Mouse (Mus musculus): ENCODE measurements around the gene Trmo. TPM values are rescaled to one million over a fixed set of nuclear protein-coding genes. Genes with fewer than 3 reads are reported as not detected.

Gene Trmo
- total RNA-seq, 2 experiments from 2014 or later: 3.2 to 4.7 TPM

DNA sequence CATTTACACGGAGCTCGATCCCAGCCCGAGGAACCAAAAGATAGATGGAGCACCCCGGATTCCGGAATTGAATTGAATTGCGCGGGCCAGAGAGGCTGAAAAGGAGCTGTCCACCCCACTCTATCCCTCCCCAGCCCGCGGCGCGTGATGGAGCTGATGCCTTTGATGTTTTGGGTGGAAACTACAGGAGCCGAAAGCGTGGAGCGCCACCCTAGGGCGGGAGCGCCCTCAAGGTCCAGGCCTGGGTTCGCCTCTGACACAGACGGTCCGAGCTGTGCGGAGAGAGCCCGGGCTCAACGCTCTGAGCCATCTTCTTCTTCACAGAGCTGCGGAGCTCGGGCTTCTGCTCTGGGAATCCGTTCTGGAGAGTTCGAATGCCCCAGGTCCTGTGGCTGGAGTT, 49.7 kb downstream of the Trmo start:
- no peak for DNase-seq

DNA sequence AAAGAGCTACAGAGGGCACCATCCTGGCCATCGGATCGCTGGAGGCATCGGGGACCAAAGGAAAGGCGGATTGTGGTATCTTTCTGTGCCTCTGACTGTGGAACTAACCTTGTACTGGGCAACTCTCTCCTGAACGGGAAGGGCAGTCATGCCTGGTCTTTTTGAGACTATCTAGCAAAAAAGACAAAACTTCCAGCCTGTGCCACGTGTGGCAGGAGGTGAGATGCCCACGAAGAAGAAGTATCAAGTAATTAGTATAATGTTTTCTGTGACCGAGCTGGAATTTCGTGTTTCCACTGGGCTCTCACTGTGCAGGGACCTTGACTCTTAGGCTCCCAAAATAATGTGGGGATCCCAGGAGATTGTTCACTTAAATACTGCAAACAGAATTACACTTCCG, 50.2 kb downstream of the Trmo start:
- no peak for DNase-seq

DNA sequence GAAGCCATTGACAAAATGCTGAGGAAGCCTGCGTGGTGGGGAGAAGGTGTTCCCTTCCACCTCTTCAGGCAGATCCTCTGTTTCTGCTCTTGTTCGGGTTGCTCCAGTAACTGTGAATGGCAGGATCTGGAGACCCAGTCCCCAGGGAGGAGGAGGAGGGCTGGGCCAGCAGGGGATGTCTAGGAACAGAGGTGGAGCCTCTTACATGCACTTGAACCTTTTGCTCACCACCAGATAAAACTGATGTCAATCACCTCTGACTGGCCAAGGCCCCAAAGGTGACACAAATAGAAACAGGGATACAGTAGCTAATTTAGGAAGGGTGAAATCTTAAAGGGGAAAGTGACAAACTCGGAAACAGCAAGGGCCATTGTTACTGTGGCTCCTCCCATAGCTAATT, 51.2 kb downstream of the Trmo start:
- DNase-seq: peak in 1 of 2 experiments; percentile 43

DNA sequence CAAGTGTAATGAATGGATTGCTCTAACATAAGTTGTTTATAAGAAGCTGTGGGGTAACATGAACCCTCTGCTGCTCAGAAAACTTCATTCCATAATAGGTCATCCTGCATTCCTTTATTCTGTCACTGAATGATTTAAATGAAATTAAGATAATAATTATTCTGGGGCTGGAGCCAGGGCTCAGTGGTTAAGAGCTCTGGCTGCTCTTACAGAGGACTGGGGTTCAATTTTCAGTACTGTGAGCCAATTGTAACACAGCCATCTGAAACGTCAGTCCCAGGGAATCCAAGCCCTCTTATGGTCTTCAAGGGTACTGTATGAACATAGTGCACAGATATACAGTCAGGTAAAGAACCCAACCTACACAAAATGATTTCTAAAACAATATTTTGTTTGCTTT, 53.4 kb downstream of the Trmo start:
- no peak for DNase-seq

DNA sequence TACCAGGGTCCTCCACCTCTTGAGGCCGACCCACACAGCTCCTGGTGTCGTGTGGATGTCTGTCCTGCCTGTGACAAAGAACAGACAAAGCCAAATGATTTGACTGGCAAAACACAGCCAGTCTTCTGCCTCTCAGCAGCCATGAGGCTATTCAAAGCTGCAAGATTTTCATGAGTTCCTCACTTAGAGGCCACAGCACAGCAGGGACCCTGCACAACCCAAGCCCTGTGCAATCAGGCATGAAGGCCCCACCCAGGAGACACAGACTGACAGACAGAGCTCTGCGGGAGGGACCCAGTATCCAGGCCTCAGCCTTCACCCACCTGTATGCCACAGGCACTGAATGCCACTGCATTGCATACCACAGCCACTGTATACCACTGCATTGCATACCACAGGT, 60.3 kb downstream of the Trmo start:
- no peak for DNase-seq

Other genes starting within 250 kb of the Trmo start
- gene Xpa, start 193.1 kb downstream of the Trmo start, total RNA-seq (2021): 1 to 10 TPM; 6.3 to 7.3 TPM
- not detected for gene Foxe1, start 45.8 kb downstream of the Trmo start, total RNA-seq (2021)
- under 1 TPM; 0.15 TPM for gene Hemgn, start 24.1 kb upstream of the Trmo start, total RNA-seq (2021)
- gene Anp32b, start 61.5 kb upstream of the Trmo start, total RNA-seq (2021): 10 to 100 TPM; 55.2 to 56.6 TPM
- 10 to 100 TPM; 14.9 to 19.2 TPM for gene Nans, start 99.8 kb upstream of the Trmo start, total RNA-seq (2021)
- gene Trim14, start 146.7 kb upstream of the Trmo start, total RNA-seq (2021): 1 to 10 TPM; 1.8 to 3.0 TPM
- gene Coro2a, start 212.8 kb upstream of the Trmo start, total RNA-seq (2021): 1 to 10 TPM in 1 of 2 experiments, under 1 TPM in 1; 0.32 to 1.0 TPM

Measured in heart, adult 18-20 months (tissue).